Mouse (Mus musculus): ENCODE measurements around the gene Mtnr1b. TPM values are rescaled to one million over a fixed set of nuclear protein-coding genes. Genes with fewer than 3 reads are reported as not detected.

Gene Mtnr1b
- polyA plus RNA-seq, 1 experiment from 2014 or later = not detected

DNA sequence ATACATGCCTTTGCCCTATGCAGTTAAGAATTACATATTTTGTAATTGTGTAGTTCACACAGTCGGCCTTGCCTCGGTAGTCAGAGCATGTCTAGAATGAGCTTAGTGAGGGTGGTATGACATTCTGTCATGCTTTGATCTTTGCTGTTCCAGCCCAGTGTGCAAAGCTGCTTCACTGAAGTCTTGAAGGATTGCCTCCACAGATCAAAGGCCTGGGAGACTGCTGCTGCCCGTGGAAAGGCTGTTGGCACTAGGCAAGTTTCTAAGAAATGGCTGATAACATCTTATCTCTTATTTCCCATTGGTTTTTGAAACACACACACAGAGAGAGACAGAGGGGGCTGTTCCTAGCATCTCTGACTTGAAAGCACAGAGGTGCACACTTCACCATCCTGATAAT is 88.2 kb downstream of the Mtnr1b start:
- Histone ChIP-seq H3K4me3 (no peak overlapping the region), H3K27me3 (ENCODE audit: insufficient read depth, poor library complexity, severe bottlenecking) (no peaks in the 10 kb centered on the region), H3K36me3 (no peaks in the 10 kb centered on the region), H3K27ac (no peak overlapping the region), H3K9me3 (no peaks in the 10 kb centered on the region), H3K4me1 (replicated peaks) (no peaks in the 10 kb centered on the region; the same call in 1 of the 2 replicates)
- 76% methylated on average over 3 of the region's 3 CpGs for WGBS
- DNase-seq (ENCODE audit: low spot score) = no peak

DNA sequence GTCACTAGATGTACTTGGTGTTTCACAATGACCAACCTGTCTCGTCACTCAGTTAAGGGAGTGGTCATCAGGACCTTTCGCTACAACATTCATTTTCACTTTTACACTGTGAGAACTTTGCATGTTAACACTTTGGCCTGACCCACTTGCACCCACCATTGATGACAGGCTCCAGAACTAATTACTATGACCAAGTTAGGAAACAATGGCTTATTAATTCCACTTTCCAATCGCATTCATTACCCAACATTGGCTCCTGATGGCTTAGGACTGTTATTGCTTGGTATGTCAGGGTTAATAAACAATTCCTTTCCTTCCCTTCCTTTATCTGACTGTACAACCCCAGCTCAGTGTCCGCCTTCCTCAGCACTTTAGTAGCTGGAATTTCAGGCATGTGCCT is 92.4 kb downstream of the Mtnr1b start:
- no peaks in the 10 kb centered on the region for H3K36me3 ChIP-seq
- no peaks in the 10 kb centered on the region; the same call in 1 of the 2 replicates for H3K4me1 ChIP-seq (replicated peaks)
- H3K27ac ChIP-seq = no peak overlapping the region
- DNase-seq (ENCODE audit: low spot score) = no peak
- WGBS = 75% methylated on average over 4 of the region's 4 CpGs
- no peaks in the 10 kb centered on the region for H3K9me3 ChIP-seq
- no peak overlapping the region for H3K4me3 ChIP-seq
- no peaks in the 10 kb centered on the region for H3K27me3 ChIP-seq (ENCODE audit: insufficient read depth, poor library complexity, severe bottlenecking)

GRCm38 (mm10) chr9:15774911-15775310 is 99.4 kb downstream of the Mtnr1b start:
- peaks cover 4% of the 10 kb centered on the region; the same call in 1 of the 2 replicates for H3K27me3 ChIP-seq (ENCODE audit: insufficient read depth, poor library complexity, severe bottlenecking)
- H3K4me3 ChIP-seq = no peak overlapping the region
- no peak for DNase-seq (ENCODE audit: low spot score)
- no peaks in the 10 kb centered on the region for H3K36me3 ChIP-seq
- WGBS = 69% methylated on average over 1 of the region's 1 CpGs
- no peaks in the 10 kb centered on the region for H3K9me3 ChIP-seq
- no peak overlapping the region for H3K27ac ChIP-seq
- H3K4me1 ChIP-seq (replicated peaks) = 0 out of 2 replicates have a peak, but pooled peaks cover 5% of the 10 kb centered on the region

Other genes starting within 250 kb of the Mtnr1b start
- 4.2 and 5.8 TPM in 2 replicates for gene Deup1, start 246.6 kb downstream of the Mtnr1b start, polyA plus RNA-seq (2016; fragmentation: Nextera tagmentation; extraction: Ambion mirVana)
- gene Slc36a4, start 164.8 kb downstream of the Mtnr1b start, polyA plus RNA-seq (2016; fragmentation: Nextera tagmentation; extraction: Ambion mirVana) = 11.3 and 12.4 TPM in 2 replicates